Comparison of ENCODE assay signal across 8 mouse cellular contexts in the genomic region with DNA sequence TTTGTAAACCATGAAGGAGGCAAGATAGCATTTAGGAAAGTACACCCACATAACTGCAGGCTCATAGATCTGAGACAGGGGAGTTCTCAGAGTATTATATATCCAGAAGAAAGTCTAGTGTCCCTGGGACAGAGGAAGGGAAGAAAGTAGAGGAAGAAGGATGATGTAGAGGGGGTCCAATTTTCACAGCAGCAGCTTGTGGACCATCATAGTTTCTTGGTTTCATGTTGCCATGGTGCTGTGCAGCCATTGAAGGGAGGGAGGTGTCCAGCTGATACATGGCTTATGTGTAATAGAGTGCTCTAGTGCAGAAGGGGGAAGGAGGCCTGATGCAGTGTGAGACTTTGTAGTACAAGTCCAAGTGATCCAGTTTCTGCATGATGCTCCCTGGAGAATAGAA.
"Had no signal": no experiment of that assay in that cellular context is flagged by ENCODE, and none has a peak within 500 bp of the region (broad histone marks: within the 10 kb centered on the region; RNA-seq: fewer than 3 reads in every experiment).

No protein-coding gene starts in this region.

- H3K9me3 ChIP-seq: liver, embryonic 13.5 days; midbrain, embryonic 10.5 days had no signal

- H3K4me2 ChIP-seq: liver, embryonic 13.5 days had no signal

- H3K27me3 ChIP-seq: liver, embryonic 13.5 days; megakaryocyte, embryonic 14.5 days had no signal

- H3K27ac ChIP-seq: left cerebral cortex, adult 2 months; liver, embryonic 13.5 days; midbrain, embryonic 10.5 days had no signal

- H3K4me3 ChIP-seq: left cerebral cortex, adult 2 months; liver, embryonic 13.5 days; megakaryocyte, embryonic 14.5 days; midbrain, embryonic 10.5 days had no signal

- ATAC-seq: lung, postnatal 0 days had no signal

- H3K4me1 ChIP-seq: liver, embryonic 13.5 days; megakaryocyte, embryonic 14.5 days; midbrain, embryonic 10.5 days had no signal

- DNase-seq: liver, embryonic 13.5 days; lung, adult 2 months; thymus, adult 18-20 months; thymus, postnatal 36 days had no signal

- H3K36me3 ChIP-seq: liver, embryonic 13.5 days; midbrain, embryonic 10.5 days had no signal

- H3K9ac ChIP-seq: liver, embryonic 13.5 days had no signal
